Mouse (Mus musculus) T-helper 2 cell (primary cell): ENCODE results near the gene Gsta3.

Experiments
- in situ Hi-C: fragments of 300-600 bp; cut with MboI, MseI; formaldehyde crosslinking; loops from one replicate; pipeline ENCODE4 v1.15.1; 2025; ENCODE audit warnings: high pct_unique_total_duplicates

The Gsta3 gene

DNA sequence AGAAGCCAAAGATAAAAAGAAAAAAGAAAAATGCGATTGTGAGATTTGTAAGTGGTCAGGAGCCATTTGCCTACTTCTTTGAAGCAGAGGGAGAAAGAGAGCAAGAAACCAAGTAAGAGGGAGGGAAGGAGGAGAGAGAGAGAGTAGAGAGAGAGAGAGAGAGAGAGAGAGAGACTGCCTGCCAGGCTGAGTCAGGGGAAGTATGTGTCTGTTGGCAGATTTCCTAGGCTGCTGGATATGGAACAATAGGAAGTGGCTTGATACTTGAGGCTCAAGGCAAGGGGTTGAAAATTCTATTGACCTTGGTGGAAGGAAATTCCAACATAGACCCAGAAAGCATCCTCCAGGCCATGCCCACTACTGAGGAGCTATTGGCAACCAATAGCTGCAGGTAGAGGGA, 55.8 kb downstream of the Gsta3 start:
- in situ Hi-C loops, result no loop called here

DNA sequence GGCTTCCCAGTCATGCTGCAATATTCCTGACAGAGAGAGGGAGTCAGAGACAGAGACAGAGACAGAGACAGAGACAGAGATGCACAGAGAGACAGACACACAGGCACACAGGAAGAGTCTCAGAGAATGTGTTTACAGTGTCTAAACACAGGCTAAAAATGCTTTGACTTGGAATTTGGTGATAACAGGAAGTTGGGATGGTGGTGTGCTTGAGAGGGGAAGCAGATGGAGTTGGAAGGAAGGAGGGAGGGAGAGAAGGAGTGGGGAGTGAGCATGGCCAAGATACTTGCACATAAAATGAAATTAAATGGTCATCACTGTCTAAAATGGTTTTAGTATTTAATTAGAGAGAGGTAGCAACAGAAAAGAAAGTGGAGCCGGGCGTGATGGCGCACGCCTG, 57.7 kb downstream of the Gsta3 start:
- in situ Hi-C loops, result no loop called here

DNA sequence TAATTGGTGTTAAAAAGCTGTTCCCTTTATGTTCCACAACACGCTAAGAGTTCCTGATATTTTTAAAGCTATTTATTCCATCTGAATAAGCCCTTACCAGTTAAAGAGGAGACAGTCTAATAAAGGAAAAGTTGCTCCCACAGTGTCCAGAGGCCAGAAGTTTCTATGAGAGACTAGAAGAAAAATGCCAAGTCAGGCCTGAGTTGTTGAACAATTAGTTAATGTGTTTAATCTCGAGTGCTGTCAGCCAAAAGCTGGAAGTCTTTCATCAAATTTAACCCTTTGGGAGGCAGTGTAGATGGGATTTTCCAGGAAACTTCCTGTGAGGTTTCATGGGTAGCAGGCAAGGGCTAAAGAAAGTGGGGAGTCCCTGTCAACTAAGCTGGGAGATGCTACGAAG, 59.4 kb downstream of the Gsta3 start:
- in situ Hi-C loops, result no loop called here

DNA sequence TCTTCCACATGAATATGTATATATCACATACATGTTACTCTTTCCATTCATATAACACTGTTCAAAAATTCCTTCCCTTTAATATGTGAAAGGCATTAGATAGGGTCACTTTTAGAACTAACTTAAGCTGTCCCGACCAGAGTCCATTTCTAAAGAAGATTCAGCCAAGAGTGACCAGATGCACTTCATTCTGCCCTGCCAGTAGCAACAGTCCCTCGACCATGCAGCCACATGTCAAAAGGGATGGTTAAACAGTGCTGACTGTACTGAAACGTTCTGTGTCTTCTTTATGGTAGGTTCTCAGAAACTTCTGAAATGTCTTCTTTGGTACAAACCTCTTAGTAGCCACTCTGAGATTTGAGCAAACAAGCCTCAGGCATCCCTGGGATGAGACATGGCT, 61.3 kb downstream of the Gsta3 start:
- in situ Hi-C loops, result no loop called here

DNA sequence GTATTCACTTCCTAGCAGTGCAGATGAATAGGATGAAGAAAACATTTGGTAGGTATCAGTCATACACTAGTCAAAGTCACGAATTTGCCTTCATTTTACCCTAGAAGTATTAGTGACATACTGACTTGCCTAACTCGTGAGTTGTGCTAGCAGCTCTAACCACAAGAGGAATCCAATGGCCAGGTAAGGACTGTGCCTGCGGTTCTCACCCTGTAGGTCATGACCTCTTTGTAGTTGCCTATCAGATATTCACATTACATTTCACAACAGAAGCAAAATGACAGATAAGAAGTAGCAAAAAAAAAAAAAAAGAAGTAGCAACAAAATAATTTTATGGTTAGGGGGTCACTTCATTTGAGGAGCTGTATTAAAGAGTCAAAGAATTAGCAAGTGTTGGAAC, 63.8 kb downstream of the Gsta3 start:
- in situ Hi-C loops, result no loop called here

DNA sequence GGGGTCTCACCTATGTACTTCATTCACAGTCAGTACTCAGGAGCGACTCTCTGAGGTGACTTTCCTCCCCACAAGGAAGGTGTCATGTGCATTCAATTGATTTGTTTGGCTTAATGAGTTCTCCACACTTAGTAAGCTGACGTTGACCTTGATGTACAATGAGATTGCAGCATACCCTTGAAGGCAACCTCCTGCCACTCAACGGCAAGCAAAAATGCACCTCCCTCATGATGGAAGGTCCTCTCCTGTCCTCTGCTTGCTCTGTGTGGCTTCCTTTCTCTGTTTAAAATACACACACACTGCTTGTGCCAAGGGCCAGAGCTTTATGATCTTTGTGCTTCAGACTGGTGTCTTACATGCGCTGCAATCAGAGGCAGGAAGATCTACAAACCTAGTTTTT, 64.3 kb downstream of the Gsta3 start:
- in situ Hi-C loops, result no loop called here

DNA sequence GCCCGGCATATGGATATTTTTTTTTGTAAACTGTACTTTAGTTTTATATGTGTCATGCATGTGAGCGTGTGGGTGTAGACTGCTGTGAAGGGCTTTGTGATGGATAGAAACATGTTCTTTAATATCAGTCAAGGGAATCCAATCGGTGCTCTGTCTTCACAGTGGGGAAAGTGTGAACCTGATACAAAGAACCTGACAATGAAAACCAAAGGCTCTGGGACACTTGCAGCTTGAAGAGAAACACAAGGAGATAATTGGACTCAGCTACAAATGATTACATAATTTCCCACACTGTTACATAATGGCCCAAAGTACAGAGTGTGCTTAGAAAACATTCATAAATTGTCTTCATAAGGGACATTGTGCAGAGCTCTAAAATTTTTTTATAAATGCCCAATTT, 65.1 kb downstream of the Gsta3 start:
- in situ Hi-C loops, result no loop called here

DNA sequence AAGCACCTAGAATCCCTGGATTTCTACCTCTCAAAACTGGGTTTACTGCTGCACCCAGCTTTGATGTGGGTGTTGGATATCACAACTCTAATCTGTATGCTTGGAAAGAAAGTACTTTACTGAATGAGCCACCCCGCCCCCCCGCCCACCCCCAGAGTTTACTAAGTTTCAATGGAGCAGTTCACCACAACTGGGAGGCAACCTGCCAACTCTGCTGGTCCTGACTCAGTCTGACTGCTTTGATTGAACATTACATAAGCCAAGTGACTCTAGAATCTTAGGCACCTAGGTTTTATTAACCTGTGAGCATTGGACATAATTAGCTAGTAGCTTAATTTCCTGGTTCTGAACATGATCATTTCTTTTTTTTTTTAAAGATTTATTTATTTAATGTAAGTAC, 73.9 kb downstream of the Gsta3 start:
- in situ Hi-C loops, result no loop called here
